Mouse (Mus musculus): Measurements from ENCODE around the gene Cxcl5.
"Not testable (repeated sequence)": the region's sequence is repeated elsewhere in the genome, so short reads cannot be mapped to it uniquely, and the experiment has no call there.

Cxcl5 gene

DNA sequence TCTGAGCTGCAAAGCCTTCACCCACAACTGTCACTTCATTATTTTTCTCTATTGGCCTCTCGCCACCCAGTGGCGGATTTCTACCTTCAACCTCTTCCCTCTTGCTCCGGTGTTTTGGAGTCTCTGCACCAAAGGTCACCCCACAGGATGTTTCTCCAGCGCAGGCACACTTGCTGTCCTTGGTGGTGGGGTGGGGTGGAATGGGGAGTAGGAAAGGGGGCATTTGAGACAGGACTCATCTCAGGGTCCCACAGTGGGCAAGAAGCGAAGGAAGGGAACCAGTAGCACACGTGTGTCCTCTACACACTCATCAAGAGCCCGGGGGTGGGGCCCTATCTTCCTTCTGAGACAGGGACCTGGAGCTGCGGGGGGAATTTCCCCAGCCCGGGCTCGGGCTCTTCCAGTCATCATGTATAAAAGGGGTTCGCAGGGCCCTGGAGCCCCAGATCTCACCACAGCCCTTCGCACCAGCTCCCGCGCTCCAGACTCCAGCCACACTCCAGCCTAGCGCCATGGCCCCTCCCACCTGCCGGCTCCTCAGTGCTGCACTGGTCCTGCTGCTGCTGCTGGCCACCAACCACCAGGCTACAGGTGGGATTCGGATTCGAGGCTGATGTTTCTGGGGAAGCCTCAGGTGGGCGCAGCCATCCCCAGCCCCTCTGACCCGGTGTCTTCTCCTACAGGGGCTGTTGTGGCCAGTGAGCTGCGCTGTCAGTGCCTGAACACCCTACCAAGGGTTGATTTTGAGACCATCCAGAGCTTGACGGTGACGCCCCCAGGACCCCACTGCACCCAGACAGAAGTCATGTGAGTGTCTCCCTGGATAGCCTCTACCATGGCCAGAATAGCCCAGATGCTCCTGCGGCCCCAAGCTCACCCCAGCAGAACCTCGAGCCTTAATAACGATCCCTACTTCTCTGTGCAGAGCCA, 26.8 kb downstream of the Cxcl5 start, which contains the start of gene Cxcl3:
Cxcl3 (plus strand) TSS at position 445 of the 930 bp plus-strand sequence.
- peak; percentile 42 for DNase-seq (ENCODE audit: low spot score)

DNA sequence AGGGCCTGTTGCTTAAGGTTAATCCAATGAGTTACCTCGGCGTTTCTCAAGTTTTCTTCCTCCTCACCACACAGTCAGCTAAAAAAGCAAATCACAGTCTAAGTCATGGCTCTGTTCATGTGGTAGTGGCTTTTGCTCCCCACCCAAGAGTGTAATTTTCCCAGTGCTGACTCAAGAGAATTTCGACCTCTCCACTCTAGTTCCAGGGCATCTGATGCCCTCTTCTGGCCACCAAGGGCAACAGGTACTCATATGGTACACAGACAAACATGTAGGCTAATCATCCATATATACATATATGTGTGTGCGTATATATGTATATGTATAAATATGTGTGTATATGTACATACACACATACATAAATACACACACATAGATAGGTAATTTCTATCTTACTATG, 29.0 kb downstream of the Cxcl5 start:
- no peak for DNase-seq (ENCODE audit: low spot score)

DNA sequence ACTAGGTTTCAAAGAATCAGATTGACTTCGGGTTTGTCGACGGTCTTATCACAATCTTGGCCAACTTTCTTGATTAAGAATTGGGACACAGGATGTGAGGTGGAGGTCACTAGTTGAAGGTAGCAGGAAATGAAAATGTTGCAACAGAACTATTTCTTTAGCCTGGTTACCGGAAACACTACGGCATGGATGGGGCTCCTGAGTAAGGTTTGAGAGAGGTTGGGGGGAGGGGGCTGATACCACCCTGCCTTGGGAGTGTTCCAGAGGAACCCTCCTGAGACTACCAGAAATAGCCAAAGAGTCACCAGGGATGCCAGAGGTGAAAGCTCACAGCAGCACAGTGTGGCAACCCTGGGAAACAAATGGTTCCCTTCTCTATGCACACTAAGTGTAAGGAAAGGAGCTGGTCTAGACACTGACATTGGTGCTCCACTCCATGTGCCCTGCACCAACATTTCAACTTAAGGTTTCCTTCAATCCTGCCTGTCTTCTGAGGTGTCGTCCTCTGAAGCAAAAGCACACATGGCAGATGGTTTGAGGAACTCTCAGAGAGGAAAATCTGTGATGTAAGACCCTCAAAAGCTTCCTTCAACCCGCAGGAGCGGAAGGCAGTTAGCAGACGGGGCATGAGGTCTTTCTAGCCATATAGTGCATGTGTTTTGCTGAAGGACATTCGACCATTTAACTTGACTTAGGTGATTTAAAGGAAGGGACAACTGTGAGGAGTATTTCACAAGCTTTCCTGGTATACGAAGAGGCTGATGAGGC, 30.3 kb downstream of the Cxcl5 start:
- DNase-seq (ENCODE audit: low spot score) = no peak

DNA sequence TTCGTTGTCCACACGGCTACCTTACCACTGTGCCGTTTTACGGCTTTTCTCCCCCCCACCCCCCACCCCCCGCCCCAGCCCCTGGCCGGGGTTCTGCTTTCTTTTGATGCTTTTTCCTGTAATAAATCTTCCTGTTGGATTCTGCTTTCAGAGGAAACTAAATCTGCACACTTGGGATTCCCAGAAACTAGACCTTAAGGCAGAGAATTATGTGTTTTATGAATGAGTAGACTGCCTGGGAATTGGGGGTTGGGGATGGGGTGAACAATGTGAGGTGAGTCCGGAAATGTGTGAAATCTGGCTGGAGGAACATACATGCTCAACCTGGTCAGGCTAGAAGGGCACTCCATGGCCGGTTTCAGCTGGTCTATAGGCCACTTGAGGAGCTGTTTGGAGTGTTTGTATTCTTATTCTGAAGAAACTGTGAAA, 30.9 kb downstream of the Cxcl5 start:
- DNase-seq (ENCODE audit: low spot score) = no peak

DNA sequence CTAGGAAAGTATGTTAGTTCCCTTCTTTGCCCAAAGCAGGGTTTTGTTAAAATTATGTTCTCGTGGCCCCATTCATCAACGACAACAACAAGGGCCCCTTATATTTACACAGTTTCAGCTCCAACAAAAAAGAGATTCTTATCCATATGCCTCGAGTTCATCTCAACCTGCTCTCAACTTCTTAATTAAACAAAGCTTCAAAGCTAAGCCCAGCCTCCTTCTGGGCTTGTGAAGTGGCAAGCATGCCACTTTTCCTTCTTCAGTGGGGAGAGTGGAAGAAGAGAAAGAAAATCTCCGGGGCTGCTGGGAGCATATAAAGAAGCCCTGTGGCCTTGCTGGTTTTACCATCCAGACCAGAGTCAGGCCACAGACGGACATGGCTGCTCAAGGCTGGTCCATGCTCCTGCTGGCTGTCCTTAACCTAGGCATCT, 35.0 kb downstream of the Cxcl5 start, which contains the start of gene Cxcl15:
Cxcl15 (plus strand) TSS at position 340 of the 431 bp plus-strand sequence.
- DNase-seq (ENCODE audit: low spot score) = no peak

DNA sequence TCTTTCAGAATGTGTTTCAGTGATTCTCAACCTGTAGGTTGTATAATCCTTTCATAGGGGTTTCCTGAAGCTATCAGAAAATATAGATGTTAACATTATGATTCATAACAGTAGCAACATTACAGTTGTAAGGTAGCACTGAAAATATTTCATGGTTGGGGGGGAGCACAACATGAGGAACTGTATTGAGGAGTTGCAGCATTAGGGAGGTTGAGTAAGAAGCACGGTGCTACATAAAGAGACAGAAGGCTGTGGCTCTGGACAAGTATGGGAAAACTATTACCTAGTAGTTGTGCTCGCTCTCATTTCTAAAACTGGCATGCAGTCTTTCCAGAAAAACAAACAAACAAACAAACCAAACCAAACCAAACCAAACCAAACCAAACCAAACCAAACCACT, 36.2 kb downstream of the Cxcl5 start:
- not testable (repeated sequence) for DNase-seq (ENCODE audit: low spot score)

DNA sequence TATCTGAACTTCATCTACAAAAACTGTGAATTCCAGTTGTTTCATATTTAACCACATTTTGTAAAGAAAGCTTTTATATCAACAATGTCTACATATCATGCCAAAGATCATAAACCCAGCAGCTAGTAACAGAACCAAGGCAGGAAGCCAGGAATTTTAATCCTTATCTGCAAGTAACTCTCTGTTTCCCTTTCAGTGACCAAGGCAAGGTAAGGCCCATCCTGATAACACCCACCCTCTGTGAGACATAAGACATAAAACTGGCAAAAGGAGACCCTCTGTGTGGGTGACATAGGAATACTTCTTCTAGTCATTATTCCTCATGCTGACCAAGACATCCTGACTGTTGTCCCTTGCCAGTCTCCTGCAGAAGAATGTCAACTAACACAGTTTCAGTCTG, 45.4 kb downstream of the Cxcl5 start:
- no peak for DNase-seq (ENCODE audit: low spot score)

DNA sequence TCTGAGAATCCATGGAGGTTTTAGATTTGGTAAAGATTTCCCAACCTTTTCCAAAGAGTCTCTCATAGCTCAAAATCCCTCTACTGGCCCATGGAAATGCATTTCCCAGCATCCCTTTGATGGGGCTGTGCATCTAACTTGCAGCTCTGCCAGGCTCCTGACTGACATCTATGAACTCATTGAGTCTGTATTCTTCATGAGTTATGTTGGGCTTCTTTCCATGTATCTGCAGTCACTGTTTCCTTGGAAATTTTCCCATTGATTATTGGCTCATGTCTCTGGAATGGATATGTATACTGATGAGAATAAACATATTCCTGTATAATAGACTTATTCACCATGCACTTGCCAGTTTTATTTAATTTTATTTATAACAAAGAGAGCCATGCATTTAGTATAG, 46.9 kb downstream of the Cxcl5 start:
- no peak for DNase-seq (ENCODE audit: low spot score)

DNA sequence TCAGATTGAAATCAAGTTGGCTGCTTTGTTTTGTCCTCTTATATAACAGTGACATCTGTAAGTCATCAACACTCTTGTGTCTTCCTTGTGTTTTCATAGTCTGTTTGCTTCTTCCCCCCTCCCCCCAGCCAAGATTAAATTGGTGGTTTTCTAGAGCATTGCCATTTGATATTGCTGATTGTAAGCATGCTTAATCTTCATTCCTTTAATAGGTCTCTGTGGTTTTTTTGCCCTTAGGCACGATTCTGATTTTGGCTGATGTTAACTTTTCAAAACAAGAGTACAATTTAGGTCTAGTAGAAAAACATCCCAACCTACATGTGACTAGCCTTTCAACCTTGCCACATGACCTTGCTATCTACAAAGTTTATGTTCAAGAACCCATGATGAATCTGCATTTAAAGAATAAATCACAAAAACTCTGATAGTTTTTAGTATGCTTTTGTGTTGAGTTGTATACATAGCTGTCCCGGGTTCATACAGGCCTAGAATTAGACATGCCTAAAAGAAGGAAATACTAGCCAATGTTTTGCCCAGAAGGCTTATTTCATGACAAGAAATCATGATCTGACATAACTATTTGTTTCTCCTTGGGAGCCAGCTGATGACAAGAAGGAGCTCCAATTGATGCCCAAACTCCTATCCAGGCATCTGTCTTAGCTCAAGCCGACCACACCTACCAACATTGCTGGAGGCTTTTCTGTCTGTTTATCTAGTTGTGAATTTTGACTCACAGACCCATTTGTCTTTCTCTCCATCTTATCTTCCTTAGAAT, 48.2 kb downstream of the Cxcl5 start:
- DNase-seq (ENCODE audit: low spot score) = no peak

Data from testis, postnatal 10 days (tissue).